Mouse (Mus musculus) megakaryocyte, embryonic 14.5 days (primary cell): ENCODE results near the gene Il2ra.

Source experiments
- FLI1 ChIP-seq: IDR thresholded peaks from 2 replicates; pipeline ENCODE4 v1.6.1; 2012; ENCODE audit warnings: low read length, inconsistent platforms, mixed read lengths
- GATA1 ChIP-seq: IDR thresholded peaks from 3 replicates; pipeline ENCODE4 v1.6.1; 2012; ENCODE audit warnings: mixed read lengths, low read length, inconsistent platforms, borderline replicate concordance

- TF ChIP-seq FLI1 = no peak
- no peak for TF ChIP-seq GATA1
Measured at GRCm38 (mm10) chr2:11637115-11637514, 5.5 kb upstream of the Il2ra start.
